Mouse (Mus musculus) cortical plate, adult 2 months (tissue): ENCODE data around the gene Zdhhc14. TPM values are rescaled to one million over a fixed set of nuclear protein-coding genes. Genes with fewer than 3 reads are reported as not detected.

Experiments used
- H3K27ac ChIP-seq: fragments of 200-500 bp; 2 replicates; pipeline ENCODE4 v1.5.1; 2012; ENCODE audit warnings: low read length, control low read depth, inconsistent platforms; ENCODE audit not compliant: insufficient read depth
- H3K4me1 ChIP-seq: fragments of 200-500 bp; 2 replicates; pipeline ENCODE4 v1.6.1; 2011; ENCODE audit warnings: low read length; ENCODE audit not compliant: control insufficient read depth, insufficient read depth
- H3K4me3 ChIP-seq: fragments of 200-500 bp; 2 replicates; pipeline ENCODE4 v1.5.1; 2011; ENCODE audit warnings: mild to moderate bottlenecking, low read length, control low read depth; ENCODE audit not compliant: insufficient read depth
- CTCF ChIP-seq: fragments of 200-500 bp; IDR thresholded peaks from 2 replicates; pipeline ENCODE4 v1.5.1; 2011; ENCODE audit warnings: mild to moderate bottlenecking, control low read depth, low read length; ENCODE audit not compliant: insufficient read depth; ENCODE audit errors: extremely low read depth
- POLR2A ChIP-seq: fragments of 200-500 bp; IDR thresholded peaks from 2 replicates; pipeline ENCODE4 v1.6.1; 2011; ENCODE audit warnings: mild to moderate bottlenecking, low read length, control low read depth; ENCODE audit not compliant: insufficient read depth; ENCODE audit errors: extremely low read depth
- polyA plus RNA-seq: library from polyadenylated mRNA; depleted of rRNA; stranded (reverse); fragments of >200 nt; gene quantifications from 2 replicates; pipeline ENCODE4 v1.2.3, GENCODE M21; 2012

The Zdhhc14 gene
- polyA plus RNA-seq, 1 experiment: 15.1 TPM

DNA sequence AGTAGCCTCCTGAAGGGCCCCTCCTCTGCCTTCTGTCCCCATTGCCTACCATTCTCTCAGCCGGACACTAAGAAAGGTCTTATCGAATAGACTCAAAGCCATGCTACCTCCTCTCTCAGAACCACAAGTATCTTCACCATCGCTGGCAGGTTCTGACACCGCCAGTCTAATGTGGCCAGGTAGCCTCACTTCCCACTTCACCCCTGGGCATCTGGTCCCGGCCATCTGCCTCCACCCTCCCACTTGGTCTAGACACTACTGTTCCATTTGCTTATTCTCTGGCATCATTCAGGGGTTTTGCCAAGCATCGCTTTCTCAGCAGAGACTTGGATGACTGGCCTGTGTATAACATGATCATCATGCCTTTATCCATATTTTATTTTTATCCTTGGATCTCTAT is 57.1 kb downstream of the Zdhhc14 start:
- TF ChIP-seq CTCF (no peak), POLR2A (no peak)
- no peak overlapping the region for H3K4me3 ChIP-seq
- H3K27ac ChIP-seq: no peak overlapping the region
- peaks cover 11% of the 10 kb centered on the region for H3K4me1 ChIP-seq

DNA sequence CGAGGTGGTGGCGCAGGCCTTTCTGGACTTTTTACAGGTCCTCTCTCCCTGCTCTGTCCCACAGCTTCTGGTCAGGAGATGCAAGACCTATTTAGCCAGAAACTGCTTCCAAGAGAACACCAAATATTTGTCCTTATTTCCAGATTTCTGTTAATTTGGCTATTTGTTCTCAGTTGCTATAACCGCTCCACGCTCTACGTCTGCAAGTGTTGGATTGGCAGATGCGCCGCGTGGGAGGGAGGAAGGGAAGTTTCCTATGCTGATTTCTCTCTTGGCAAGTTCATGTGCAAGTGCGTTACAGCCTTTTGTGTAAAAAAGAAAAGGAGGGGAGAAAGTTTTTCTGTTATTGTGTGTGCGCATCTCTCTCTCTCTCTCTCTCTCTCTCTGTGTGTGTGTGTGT is 58.1 kb downstream of the Zdhhc14 start:
- H3K27ac ChIP-seq: no peak overlapping the region
- H3K4me3 ChIP-seq: no peak overlapping the region
- TF ChIP-seq POLR2A (no peak), CTCF (no peak)
- peaks cover 10% of the 10 kb centered on the region for H3K4me1 ChIP-seq

GRCm38 (mm10) chr17:5551136-5551535 is 58.8 kb downstream of the Zdhhc14 start:
- no peak for TF ChIP-seq CTCF
- TF ChIP-seq POLR2A: no peak
- H3K4me1 ChIP-seq: peaks cover 10% of the 10 kb centered on the region
- H3K27ac ChIP-seq: no peak overlapping the region
- H3K4me3 ChIP-seq: no peak overlapping the region

- no peak overlapping the region for H3K4me3 ChIP-seq
- peaks cover 13% of the 10 kb centered on the region for H3K4me1 ChIP-seq
- no peak overlapping the region for H3K27ac ChIP-seq
- TF ChIP-seq CTCF (no peak), POLR2A (no peak)
These were observed 59.8 kb downstream of the Zdhhc14 start for GRCm38 (mm10) chr17:5552036-5552760.

DNA sequence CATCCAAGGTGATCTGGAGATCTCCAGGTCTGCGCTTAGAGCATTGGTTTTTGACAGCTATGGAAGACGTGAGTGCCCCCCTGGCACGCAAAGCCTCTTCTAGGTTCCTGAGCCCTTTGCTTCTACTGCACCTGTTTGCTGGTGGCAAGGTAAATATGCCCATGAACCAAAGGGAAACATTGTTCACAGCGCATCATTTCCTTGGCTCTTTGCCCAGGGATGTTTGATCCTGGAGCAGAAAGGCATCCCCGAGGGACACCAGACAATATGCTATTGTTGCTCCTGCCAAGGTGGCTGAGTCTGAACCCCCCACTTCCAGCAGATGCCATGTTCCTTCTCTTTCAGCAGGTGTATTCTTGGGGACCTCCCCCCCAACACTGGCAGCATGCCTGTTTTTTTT is 61.2 kb downstream of the Zdhhc14 start:
- TF ChIP-seq POLR2A (no peak), CTCF (no peak)
- Histone ChIP-seq H3K4me1 (peaks cover 13% of the 10 kb centered on the region), H3K27ac (no peak overlapping the region), H3K4me3 (no peak overlapping the region)

- peaks cover 13% of the 10 kb centered on the region for H3K4me1 ChIP-seq
- H3K27ac ChIP-seq: no peak overlapping the region
- TF ChIP-seq CTCF (no peak), POLR2A (no peak)
- H3K4me3 ChIP-seq: no peak overlapping the region
These were observed 62.2 kb downstream of the Zdhhc14 start for GRCm38 (mm10) chr17:5554573-5554972.

GRCm38 (mm10) chr17:5556568-5556967 is 64.2 kb downstream of the Zdhhc14 start:
- Histone ChIP-seq H3K4me1 (peaks cover 5% of the 10 kb centered on the region), H3K4me3 (no peak overlapping the region), H3K27ac (no peak overlapping the region)
- TF ChIP-seq CTCF (no peak), POLR2A (no peak)

DNA sequence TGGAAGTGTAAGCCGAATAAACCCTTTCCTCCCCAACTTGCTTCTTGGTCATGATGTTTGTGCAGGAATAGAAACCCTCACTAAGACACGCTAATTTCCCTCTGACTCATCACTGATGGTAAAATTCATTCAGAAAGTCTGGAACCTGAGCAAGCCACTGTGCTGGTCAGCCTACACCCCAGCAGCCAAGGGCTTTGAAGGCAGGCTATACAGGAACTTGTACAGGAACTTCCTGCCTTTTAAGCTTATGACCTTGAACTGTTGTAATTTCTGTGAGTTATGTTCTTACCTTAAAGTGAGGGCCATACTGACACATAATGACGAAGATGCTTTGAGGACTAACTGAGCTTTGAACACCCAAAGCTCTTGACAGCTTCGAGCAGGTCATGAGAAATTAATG is 67.9 kb downstream of the Zdhhc14 start:
- Histone ChIP-seq H3K4me1 (peaks cover 7% of the 10 kb centered on the region), H3K4me3 (no peak overlapping the region), H3K27ac (no peak overlapping the region)
- TF ChIP-seq POLR2A (no peak), CTCF (no peak)

DNA sequence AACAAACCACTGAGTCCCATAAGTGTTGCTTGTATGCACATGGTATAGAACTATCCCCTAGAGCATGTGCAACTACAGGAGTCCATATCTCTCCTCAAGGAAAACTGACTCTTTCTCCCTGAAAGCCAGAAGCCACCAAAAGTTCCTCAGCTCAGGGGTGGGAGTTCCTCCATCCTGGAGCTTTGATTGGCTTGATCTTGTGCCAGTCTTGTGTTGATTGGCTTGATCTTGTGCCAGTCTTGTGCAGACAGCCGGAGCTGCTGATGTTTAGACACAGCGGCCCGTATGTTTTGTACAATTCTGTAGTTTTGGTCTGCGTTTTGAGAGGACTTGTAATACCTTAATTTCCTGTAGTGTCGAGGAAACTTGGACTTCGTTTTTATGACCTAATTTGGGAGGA is 70.8 kb downstream of the Zdhhc14 start:
- TF ChIP-seq POLR2A (no peak), CTCF (no peak)
- peaks cover 7% of the 10 kb centered on the region for H3K4me1 ChIP-seq
- H3K27ac ChIP-seq: no peak overlapping the region
- H3K4me3 ChIP-seq: no peak overlapping the region

DNA sequence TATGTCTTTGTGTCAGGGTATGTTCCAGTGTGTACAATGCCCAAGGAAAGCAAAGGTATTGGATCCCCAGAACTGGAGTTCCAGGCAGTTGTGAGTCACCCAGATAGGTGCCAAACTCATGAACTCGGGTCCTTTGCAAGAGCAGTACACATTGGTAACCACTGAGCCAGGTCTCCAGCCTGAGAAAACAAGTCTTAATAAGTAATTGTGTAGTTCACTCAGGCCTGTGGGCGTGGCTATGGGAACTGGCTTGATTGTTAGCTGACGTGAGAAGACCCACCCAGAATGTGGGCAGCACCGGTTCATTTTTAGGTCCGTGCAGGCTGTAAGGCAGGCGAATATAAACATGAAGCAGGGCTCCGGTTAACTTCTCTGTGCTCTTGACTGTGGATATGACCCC is 73.6 kb downstream of the Zdhhc14 start:
- Histone ChIP-seq H3K4me3 (no peak overlapping the region), H3K4me1 (peaks cover 10% of the 10 kb centered on the region), H3K27ac (no peak overlapping the region)
- no peak for TF ChIP-seq POLR2A
